Mouse (Mus musculus) forebrain, embryonic 10.5 days (tissue): ENCODE data around the gene Pdzd7. TPM values are rescaled to one million over a fixed set of nuclear protein-coding genes. Genes with fewer than 3 reads are reported as not detected.

Experiments
- DNase-seq: peaks from one replicate; pipeline ENCODE4 v3.0.0-alpha.2; 2017; ENCODE audit warnings: low spot score; ENCODE audit errors: extremely low spot score
- H3K27ac ChIP-seq: fragments of 300-500 bp; sonication (generic); 2 replicates; pipeline ENCODE4 v1.5.1; 2016; ENCODE audit warnings: mild to moderate bottlenecking
- H3K27me3 ChIP-seq: fragments of 300-500 bp; sonication (generic); 2 replicates; pipeline ENCODE4 v1.6.1; 2016; ENCODE audit warnings: mild to moderate bottlenecking; ENCODE audit not compliant: poor library complexity, severe bottlenecking
- H3K36me3 ChIP-seq: fragments of 300-500 bp; sonication (generic); replicated peaks from 2 replicates; pipeline ENCODE4 v1.6.1; 2016; ENCODE audit warnings: mild to moderate bottlenecking, moderate library complexity
- H3K4me1 ChIP-seq: fragments of 300-500 bp; sonication (generic); 2 replicates; pipeline ENCODE4 v1.6.1; 2016
- H3K4me3 ChIP-seq: fragments of 300-500 bp; sonication (generic); 2 replicates; pipeline ENCODE4 v1.5.1; 2016; ENCODE audit warnings: mild to moderate bottlenecking, moderate library complexity
- H3K9me3 ChIP-seq: fragments of 300-500 bp; sonication (generic); 2 replicates; pipeline ENCODE4 v1.6.1; 2016; ENCODE audit warnings: mild to moderate bottlenecking, moderate library complexity
- WGBS: fragments of 180-500 bp; shearing (Covaris S2); methylation state at CpG from one replicate; pipeline ENCODE4 v1.1.7; 2016; 5-methylcytosine and 5-hydroxymethylcytosine counted together
- polyA plus RNA-seq: library from polyadenylated mRNA; unstranded; fragments of >200 nt; fragmentation: Nextera tagmentation; extraction: Ambion mirVana; gene quantifications from 2 replicates; pipeline ENCODE4 v1.2.1, GENCODE M21; 2016

The Pdzd7 gene
- polyA plus RNA-seq, 1 experiment from 2014 or later, result 0.25 TPM

DNA sequence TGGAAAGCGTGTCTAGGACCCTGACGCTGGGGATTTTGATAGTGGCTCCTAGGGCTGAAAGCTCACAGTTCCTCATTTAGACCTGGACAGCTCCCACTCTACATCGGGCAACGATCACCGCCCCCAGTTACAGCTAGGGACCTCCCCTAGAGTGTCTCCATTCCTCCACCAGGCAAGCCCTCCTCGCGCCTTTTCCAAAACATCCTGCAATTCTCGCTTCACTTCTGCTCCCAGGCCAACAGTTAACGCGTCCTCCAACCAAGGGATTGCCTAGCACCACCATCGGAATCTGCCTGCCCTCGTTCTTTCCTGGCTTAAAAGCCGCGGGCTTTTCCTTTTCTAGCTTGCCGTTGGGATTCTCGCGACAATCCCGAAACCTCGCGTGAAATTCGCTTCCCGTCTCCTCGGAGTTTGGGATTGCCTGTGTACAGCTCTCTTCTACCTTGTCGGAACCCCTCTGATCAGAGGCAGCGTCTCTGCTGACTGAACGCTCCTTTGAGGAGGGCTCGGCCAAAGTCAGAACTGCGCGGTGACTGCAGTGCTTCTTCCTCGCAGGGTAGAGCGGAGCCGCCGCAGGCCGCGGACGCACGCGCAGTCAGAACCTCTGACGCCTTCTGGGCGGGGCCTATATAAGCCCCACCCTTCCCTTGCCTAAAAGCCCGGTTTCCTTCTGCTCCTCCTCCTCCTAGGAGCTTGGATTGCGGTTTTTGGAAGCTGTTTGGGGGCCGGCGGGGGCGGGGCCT is 29.2 kb upstream of the Pdzd7 start, which contains the start of gene Kazald1:
Gene Kazald1 (plus strand): TSS at position 662 of the 743 bp plus-strand sequence.
- WGBS, result under 1% methylated on average over 45 of the region's 45 CpGs
- Histone ChIP-seq H3K27ac (peak within 1 kb of the TSS; percentile 91), H3K27me3 (peaks cover 89% of the 10 kb centered on the region), H3K4me1 (peaks cover 63% of the 10 kb centered on the region), H3K36me3 (no peaks in the 10 kb centered on the region), H3K9me3 (no peaks in the 10 kb centered on the region), H3K4me3 (peak within 1 kb of the TSS; percentile 62)
- peak; percentile 92 for DNase-seq

DNA sequence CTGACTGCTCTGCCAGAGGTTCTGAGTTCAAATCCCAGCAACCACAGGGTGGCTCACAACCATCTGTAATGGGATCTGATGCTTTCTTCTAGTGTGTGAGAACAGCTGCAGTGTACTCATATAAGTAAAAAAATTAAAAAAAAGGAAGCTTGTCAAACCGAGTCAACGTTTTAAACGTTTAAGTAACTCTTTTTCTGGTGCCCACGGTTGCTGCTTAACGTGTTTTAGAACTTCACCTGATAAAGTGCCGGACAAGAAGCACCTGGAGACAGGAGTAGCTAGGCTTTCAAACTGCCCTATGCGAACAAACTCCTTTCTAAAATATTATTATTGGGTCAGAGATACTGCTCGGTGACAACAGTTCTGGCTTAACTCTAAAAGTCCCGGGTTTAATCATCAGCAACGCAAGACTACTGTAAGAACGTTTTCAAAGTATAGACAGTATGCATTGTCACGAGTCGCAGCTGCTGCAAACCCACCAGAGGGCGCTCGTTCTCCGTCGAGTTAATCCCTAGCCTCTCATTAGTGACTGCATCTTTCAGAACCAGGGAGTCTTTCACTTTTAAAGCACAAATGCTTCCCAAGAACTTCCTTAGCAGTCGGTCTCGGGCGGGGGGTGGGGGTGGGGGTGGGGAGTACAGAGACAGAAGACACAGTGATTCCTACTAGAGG is 28.5 kb upstream of the Pdzd7 start:
- Histone ChIP-seq H3K36me3 (no peaks in the 10 kb centered on the region), H3K27me3 (peaks cover 89% of the 10 kb centered on the region), H3K4me1 (peaks cover 56% of the 10 kb centered on the region), H3K4me3 (peak overlapping the region; percentile 62), H3K27ac (peak overlapping the region; percentile 91), H3K9me3 (no peaks in the 10 kb centered on the region)
- DNase-seq, result peak; percentile 85
- WGBS, result 9% methylated on average over 20 of the region's 20 CpGs

DNA sequence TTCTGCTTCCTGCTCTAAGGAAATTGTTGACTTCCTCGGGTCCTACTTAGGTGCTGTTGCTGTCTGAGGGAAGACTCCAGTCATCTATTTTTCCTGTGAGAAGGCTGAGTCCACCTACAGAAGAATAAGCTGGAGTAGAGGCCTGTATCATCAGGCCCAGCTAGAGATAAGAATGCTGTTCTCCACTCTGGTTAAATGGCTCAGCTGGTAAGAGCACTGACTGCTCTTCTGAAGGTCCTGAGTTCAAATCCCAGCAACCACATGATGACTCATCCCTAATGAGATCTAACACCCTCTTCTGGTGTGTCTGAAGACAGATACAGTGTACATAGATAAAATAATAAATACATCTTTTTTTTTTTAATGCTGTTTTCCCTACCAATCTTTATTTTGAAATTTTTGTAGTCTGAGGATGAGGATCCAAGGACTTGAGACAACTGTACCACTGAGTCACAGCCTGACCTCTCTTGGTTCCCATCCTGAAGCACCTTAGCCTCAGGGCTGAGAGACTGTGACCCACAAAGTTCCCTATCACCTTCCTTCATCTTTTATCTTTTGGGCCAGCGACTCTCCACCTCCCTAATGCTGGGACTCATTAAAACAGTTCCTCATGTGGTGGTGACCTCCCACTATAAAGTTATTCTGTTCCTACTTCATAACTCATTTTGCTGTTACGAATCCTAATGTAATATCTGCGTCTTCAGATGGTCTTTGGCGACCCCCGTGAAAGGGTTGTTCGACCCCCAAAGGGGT is 22.4 kb upstream of the Pdzd7 start:
- H3K27me3 ChIP-seq, result peaks cover 95% of the 10 kb centered on the region
- no peaks in the 10 kb centered on the region for H3K36me3 ChIP-seq
- H3K4me1 ChIP-seq, result peaks cover 31% of the 10 kb centered on the region
- H3K9me3 ChIP-seq, result no peaks in the 10 kb centered on the region
- no peak for DNase-seq
- no peak overlapping the region for H3K4me3 ChIP-seq
- no peak overlapping the region for H3K27ac ChIP-seq
- 82% methylated on average over 7 of the region's 7 CpGs for WGBS

DNA sequence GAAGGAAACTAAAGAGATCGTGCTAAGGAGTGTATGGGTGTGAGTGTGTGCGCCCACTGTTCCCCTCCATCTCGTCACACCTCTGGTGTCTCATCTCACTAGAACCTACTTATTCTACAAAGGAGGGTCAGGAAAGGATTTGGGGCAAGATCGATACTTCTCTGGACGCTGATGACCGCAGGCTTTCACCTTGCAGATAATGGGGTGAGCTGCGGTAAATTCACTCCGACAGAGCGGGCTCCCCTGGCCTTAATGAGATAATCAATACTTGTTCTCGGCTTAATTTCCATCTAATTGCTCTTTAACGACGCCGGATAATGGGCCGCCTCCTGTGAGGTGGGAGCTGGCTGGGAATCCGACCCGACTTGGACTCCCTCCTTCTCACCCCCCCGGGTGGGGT is 21.7 kb upstream of the Pdzd7 start:
- Histone ChIP-seq H3K27me3 (peaks cover 88% of the 10 kb centered on the region), H3K27ac (no peak overlapping the region), H3K4me1 (peaks cover 31% of the 10 kb centered on the region), H3K9me3 (no peaks in the 10 kb centered on the region), H3K4me3 (no peak overlapping the region), H3K36me3 (no peaks in the 10 kb centered on the region)
- no peak for DNase-seq
- 10% methylated on average over 17 of the region's 17 CpGs for WGBS

DNA sequence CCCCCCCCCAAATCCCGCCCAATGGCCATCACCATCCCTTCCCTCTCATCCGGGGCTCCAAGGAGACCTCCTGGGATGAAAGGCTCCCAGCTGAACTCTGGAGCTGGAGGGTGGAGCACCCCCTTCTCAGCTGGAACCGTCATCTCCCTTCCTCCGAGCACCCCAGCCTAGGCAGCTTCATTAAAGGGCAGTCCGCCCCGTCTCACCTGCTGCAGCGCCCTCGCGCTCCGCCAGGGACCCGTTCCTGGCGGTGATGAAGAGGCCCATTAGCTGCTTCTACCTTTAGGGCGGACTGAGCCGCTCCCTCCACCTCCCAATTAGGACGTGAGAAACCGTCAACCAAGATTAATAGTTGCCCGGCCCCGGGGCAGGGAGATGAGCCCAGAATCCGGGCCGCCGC is 19.7 kb upstream of the Pdzd7 start:
- no peaks in the 10 kb centered on the region for H3K36me3 ChIP-seq
- H3K4me3 ChIP-seq, result peak overlapping the region; percentile 18; the same call in 1 of the 2 replicates
- peaks cover 23% of the 10 kb centered on the region for H3K4me1 ChIP-seq
- 6% methylated on average over 21 of the region's 21 CpGs for whole genome bisulfite sequencing
- H3K27ac ChIP-seq, result no peak overlapping the region
- H3K9me3 ChIP-seq, result no peaks in the 10 kb centered on the region
- H3K27me3 ChIP-seq, result peaks cover 69% of the 10 kb centered on the region
- no peak for DNase-seq

DNA sequence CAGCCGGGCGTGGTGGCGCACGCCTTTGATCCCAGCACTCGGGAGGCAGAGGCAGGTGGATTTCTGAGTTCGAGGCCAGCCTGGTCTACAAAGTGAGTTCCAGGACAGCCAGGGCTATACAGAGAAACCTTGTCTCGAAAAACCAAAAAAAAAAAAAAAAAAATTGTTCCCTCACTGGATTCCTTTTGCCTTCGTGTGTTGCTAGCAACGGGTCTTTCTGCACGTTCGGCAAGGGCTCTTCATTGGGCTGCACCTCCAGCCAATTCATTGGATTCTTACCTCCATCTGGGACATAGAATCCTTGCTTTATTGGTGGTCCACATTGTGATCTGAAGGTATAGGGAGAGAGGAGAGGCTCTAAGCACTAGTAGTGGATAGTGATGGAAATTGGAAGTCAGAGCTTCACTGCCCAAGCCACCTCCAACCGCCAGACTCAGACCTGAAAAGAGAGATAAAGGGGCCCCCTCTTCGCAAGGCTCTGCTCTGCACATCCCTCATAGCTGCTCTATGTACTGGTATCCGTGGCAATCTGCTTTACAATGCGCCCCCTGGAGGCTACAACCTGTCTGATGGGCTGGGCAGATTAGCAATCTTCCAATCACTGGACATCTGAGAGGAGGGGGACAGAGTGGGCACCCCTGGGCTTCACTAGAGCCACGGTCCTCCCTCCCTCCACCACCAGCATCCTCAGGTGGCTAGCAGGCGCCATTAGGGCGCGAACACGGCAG is 18.2 kb upstream of the Pdzd7 start:
- peak; percentile 66 for DNase-seq
- Histone ChIP-seq H3K27ac (no peak overlapping the region), H3K36me3 (no peaks in the 10 kb centered on the region), H3K4me1 (peaks cover 31% of the 10 kb centered on the region), H3K9me3 (no peaks in the 10 kb centered on the region), H3K4me3 (peak overlapping the region; percentile 26; the same call in 1 of the 2 replicates), H3K27me3 (peaks cover 54% of the 10 kb centered on the region)
- 45% methylated on average over 20 of the region's 20 CpGs for WGBS

DNA sequence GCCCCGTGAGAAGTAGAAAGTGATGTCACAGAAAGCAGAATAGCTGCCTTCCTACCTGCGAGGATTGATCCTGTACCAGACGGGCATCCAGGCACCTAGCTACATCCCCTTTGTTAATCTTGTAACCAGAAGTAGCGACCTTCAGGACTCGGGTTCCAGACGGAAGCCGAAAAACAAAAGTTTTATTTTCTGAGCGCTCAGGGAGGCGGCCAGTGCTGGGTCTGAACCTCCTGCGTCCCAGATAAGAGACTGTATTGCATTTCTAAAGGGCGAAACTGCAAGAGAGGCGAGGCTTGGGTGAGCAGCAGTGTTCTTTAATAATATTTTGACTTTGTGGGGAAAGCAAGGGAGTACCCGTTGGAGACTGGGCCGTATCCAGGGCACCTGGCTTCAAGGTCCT is 13.3 kb upstream of the Pdzd7 start:
- no peaks in the 10 kb centered on the region; the same call in 1 of the 2 replicates for H3K36me3 ChIP-seq
- peaks cover 31% of the 10 kb centered on the region for H3K4me1 ChIP-seq
- peak overlapping the region; percentile 92 for H3K27ac ChIP-seq
- no peak for DNase-seq
- WGBS, result 1% methylated on average over 14 of the region's 14 CpGs
- H3K9me3 ChIP-seq, result no peaks in the 10 kb centered on the region
- peak overlapping the region; percentile 59 for H3K4me3 ChIP-seq
- peaks cover 5% of the 10 kb centered on the region for H3K27me3 ChIP-seq

DNA sequence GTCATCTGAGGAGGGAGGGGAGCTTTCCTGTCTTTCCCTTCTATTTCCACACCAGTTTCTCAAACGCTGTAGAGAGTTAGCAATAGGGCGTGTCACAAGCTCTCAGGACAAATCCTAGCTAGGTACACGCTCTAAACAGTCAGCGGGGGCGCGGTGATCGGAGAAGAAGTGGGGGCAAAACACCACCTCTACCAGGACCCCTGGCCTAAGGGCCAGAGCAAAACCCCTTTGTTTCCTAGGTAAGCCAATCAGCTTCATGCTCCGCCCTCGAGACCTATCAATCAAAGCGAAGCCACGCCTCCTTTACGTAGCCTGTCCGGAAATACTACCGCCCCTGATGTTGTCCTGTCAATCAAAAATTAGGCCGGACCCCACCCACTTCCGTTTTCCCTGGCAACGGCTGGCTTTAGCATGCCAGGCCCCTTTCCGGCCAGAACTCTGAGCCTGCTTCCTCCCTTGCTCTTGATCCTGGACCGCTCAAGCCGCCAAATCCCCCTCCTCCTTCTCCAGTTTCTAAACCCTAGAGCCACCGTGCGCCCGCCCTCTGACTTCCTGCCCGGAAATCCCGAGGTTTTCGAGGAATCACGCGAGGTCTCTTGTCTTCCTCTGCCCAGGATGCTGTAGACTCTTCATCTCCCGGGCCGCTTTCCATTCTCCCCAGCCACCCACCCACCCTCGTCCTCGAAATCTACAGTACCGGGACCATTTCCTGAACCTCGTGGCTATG is 12.8 kb upstream of the Pdzd7 start:
- H3K9me3 ChIP-seq, result no peaks in the 10 kb centered on the region
- peaks cover 29% of the 10 kb centered on the region for H3K4me1 ChIP-seq
- H3K36me3 ChIP-seq, result peaks cover 2% of the 10 kb centered on the region; the same call in 1 of the 2 replicates
- no peaks in the 10 kb centered on the region for H3K27me3 ChIP-seq
- under 1% methylated on average over 34 of the region's 34 CpGs for WGBS
- H3K4me3 ChIP-seq, result peak overlapping the region; percentile 59
- peak overlapping the region; percentile 92 for H3K27ac ChIP-seq
- peak; percentile 99 for DNase-seq

DNA sequence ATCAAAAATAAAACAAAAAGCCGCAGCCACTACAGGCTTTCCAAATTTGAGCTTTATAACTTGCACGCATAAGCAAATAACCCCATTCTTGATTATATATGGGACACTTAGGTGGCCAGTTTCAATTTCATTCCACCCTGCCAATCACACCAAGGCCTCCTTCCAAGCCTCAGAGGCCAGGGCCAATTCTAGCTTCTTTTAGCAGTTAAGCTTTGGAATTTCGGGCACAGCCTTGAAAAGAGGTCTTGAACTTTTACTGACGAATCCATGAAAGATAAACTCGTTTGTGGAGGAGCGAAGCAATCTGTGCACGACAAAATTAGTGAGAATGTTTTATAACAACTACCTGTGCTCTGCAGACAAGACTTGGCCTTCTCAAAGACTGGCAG is 12.2 kb upstream of the Pdzd7 start:
- Histone ChIP-seq H3K27ac (peak overlapping the region; percentile 92), H3K27me3 (no peaks in the 10 kb centered on the region), H3K9me3 (no peaks in the 10 kb centered on the region), H3K4me3 (peak overlapping the region; percentile 59), H3K36me3 (peaks cover 4% of the 10 kb centered on the region; the same call in 1 of the 2 replicates), H3K4me1 (peaks cover 29% of the 10 kb centered on the region)
- WGBS, result 54% methylated on average over 7 of the region's 7 CpGs
- no peak for DNase-seq

DNA sequence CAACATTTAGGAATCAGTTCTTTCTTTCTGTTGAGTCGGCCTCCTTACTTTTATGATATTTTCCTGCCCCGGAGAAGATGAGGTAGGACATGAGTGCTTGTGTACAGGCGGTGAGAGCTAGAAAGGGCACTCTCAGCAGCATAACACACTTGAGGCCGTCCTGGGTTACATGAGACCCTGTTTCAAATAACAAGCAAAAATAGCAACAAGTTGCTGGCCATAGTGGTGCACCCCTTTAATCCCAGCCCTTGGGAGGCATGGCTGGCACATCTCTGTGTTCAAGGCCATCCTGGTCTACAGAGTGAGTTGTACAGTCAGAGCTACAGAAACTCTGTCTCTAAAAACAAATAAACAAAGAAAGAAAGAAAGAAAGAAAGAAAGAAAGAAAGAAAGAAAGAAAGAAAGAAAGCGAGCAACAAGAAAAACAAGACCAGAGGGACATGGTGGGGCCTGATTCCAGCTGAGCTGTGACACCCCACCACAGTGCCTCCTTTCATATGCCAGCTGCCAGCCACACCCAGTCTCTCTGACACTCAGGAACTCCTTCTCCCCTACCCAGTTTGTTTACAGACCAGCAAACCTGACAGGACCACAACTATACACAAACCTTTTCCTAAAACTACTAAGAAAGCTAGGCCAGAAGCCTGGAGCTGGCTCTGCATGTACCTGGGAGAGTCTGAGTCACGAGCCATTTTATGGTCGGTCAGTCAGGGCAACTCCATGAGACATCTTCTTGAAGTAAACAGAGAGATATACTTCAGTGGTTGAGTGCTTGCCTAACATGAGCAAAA is 11.6 kb upstream of the Pdzd7 start:
- Histone ChIP-seq H3K27me3 (no peaks in the 10 kb centered on the region), H3K4me1 (peaks cover 29% of the 10 kb centered on the region), H3K9me3 (no peaks in the 10 kb centered on the region), H3K4me3 (peak overlapping the region; percentile 59), H3K27ac (peak overlapping the region; percentile 92), H3K36me3 (peaks cover 4% of the 10 kb centered on the region)
- no peak for DNase-seq
- WGBS, result 88% methylated on average over 7 of the region's 7 CpGs

DNA sequence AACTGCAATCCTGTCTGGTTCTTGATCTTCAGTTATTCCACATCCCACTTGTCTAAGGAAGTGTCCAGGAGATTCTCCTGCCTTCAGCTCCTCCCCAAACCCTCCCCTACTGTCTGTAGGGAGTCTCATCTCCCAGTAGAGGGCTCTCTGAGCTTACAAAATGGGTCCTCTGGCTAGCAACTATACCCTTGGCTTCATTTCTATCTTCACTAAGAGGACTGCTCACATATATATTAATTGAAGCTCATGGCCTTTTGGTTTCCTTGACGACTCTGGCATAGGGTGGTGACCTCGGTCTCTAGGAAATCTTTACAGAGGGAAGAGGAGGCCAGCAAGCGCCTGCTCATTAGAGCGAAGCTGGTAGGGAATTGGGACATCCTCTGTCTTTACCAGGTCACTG is 10.8 kb upstream of the Pdzd7 start:
- Histone ChIP-seq H3K9me3 (no peaks in the 10 kb centered on the region), H3K27ac (no peak overlapping the region), H3K36me3 (peaks cover 4% of the 10 kb centered on the region), H3K27me3 (no peaks in the 10 kb centered on the region), H3K4me1 (peaks cover 29% of the 10 kb centered on the region), H3K4me3 (no peak overlapping the region)
- no peak for DNase-seq
- 46% methylated on average over 4 of the region's 4 CpGs for WGBS
